Mouse (Mus musculus) olfactory bulb, adult 2 months (tissue): ENCODE measurements around the gene Ttf1.

Experiments used
- CTCF ChIP-seq: fragments of 200-500 bp; IDR thresholded peaks from 2 replicates; pipeline ENCODE4 v1.5.1; 2012; ENCODE audit warnings: low read depth, mild to moderate bottlenecking, low read length, moderate library complexity; ENCODE audit not compliant: insufficient read depth
- POLR2A ChIP-seq: fragments of 200-500 bp; IDR thresholded peaks from 2 replicates; pipeline ENCODE4 v1.6.1; 2012; ENCODE audit warnings: mild to moderate bottlenecking, low read depth, low read length, moderate library complexity; ENCODE audit not compliant: insufficient read depth

- no peak for TF ChIP-seq POLR2A
- TF ChIP-seq CTCF, result no peak
Measured at GRCm38 (mm10) chr2:29122446-29122845, 62.4 kb downstream of the Ttf1 start.
